Mouse (Mus musculus) forebrain, embryonic 12.5 days (tissue): Measurements from ENCODE around the gene Hist2h3c1. TPM values are rescaled to one million over a fixed set of nuclear protein-coding genes. Genes with fewer than 3 reads are reported as not detected.
"Not testable (repeated sequence)": the region's sequence is repeated elsewhere in the genome, so short reads cannot be mapped to it uniquely, and the experiment has no call there.

ENCODE experiments used
- ATAC-seq: fragments of 200-750 bp; cut with Nextera tagmentation; 2 replicates; pipeline ENCODE4 v1.8.0; 2017; ENCODE audit warnings: moderate TSS enrichment; ENCODE audit not compliant: low FRiP score
- H3K27ac ChIP-seq: fragments of 300-500 bp; sonication (generic); 2 replicates; pipeline ENCODE4 v1.5.1; 2016; ENCODE audit warnings: mild to moderate bottlenecking
- H3K27me3 ChIP-seq: fragments of 300-500 bp; sonication (generic); 2 replicates; pipeline ENCODE4 v1.6.1; 2016; ENCODE audit warnings: mild to moderate bottlenecking
- H3K36me3 ChIP-seq: fragments of 300-500 bp; sonication (generic); replicated peaks from 2 replicates; pipeline ENCODE4 v1.6.1; 2016; ENCODE audit warnings: mild to moderate bottlenecking
- H3K4me1 ChIP-seq: fragments of 300-500 bp; sonication (generic); 2 replicates; pipeline ENCODE4 v1.6.1; 2016
- H3K4me2 ChIP-seq: fragments of 300-500 bp; sonication (generic); 2 replicates; pipeline ENCODE4 v1.6.1; 2016; ENCODE audit warnings: mild to moderate bottlenecking, moderate library complexity
- H3K4me3 ChIP-seq: fragments of 300-500 bp; sonication (generic); replicated peaks from 2 replicates; pipeline ENCODE4 v1.5.1; 2016; ENCODE audit warnings: mild to moderate bottlenecking
- H3K9ac ChIP-seq: fragments of 300-500 bp; sonication (generic); 2 replicates; pipeline ENCODE4 v1.6.1; 2016; ENCODE audit warnings: mild to moderate bottlenecking
- H3K9me3 ChIP-seq: fragments of 300-500 bp; sonication (generic); 2 replicates; pipeline ENCODE4 v1.6.1; 2016
- WGBS: fragments of 180-500 bp; shearing (Covaris S2); methylation state at CpG from one replicate; pipeline ENCODE4 v1.1.7; 2016; 5-methylcytosine and 5-hydroxymethylcytosine counted together
- polyA plus RNA-seq: library from polyadenylated mRNA; unstranded; fragments of >200 nt; fragmentation: Nextera tagmentation; extraction: Ambion mirVana; gene quantifications from 2 replicates; pipeline ENCODE4 v1.2.1, GENCODE M21; 2016

Gene Hist2h3c1
- polyA plus RNA-seq = not detected in 2 replicates

DNA sequence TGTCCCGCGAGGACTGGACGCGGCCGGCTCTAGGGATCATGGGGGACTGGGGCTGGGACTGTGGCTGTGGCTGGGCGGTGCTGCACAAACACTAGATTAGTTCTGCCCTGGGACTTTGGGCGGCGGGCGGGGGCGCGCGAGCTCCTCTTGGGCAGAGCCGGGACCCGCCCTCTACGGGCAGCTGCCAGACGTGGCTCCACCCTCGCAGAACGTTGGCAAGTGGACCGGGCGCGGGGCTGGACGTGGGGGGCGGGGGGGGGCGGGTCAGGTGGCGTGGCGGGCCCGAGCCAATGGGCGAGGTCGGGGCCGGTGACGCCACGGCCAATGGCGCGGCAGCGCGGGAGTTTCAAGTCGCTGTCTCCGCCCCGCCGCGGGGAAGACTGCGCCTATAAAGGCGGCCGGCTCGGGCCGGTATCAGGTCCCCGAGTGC is at the start of gene Hist2h3c1:
Gene Hist2h3c1, plus strand, starts transcription at position 259 of the 430 bp plus-strand sequence.
- Histone ChIP-seq H3K9ac (peak within 1 kb of the TSS; percentile 75), H3K4me1 (peaks cover 28% of the 10 kb centered on the region), H3K27ac (peak within 1 kb of the TSS; percentile 88), H3K4me3 (peak within 1 kb of the TSS; percentile 45), H3K4me2 (peak within 1 kb of the TSS; percentile 60)
- H3K27me3 ChIP-seq, H3K36me3 ChIP-seq, H3K9me3 ChIP-seq: not testable (repeated sequence)
- 0% methylated on average over 16 of the region's 47 CpGs for WGBS
- ATAC-seq = peak; percentile 91

GRCm38 (mm10) chr3:96197129-96197749 is 49.2 kb upstream of the Hist2h3c1 start:
- under 1% methylated on average over 50 of the region's 50 CpGs for WGBS
- peak overlapping the region; percentile 94 for H3K27ac ChIP-seq
- H3K4me1 ChIP-seq = peaks cover 14% of the 10 kb centered on the region
- H3K27me3 ChIP-seq = peaks cover 10% of the 10 kb centered on the region
- peak overlapping the region; percentile 94 for H3K4me2 ChIP-seq
- peak overlapping the region; percentile 92 for H3K9ac ChIP-seq
- H3K36me3 ChIP-seq = peaks cover 4% of the 10 kb centered on the region; the same call in 1 of the 2 replicates
- peaks cover 4% of the 10 kb centered on the region; the same call in 1 of the 2 replicates for H3K9me3 ChIP-seq
- peak overlapping the region; percentile 64 for H3K4me3 ChIP-seq
- peak; percentile 95 for ATAC-seq

- peaks cover 4% of the 10 kb centered on the region; the same call in 1 of the 2 replicates for H3K9me3 ChIP-seq
- 2% methylated on average over 6 of the region's 6 CpGs for WGBS
- peaks cover 4% of the 10 kb centered on the region; the same call in 1 of the 2 replicates for H3K36me3 ChIP-seq
- H3K9ac ChIP-seq = 0 out of 2 replicates have a peak overlapping the region, but pooled peaks have one; percentile 92
- no peak overlapping the region for H3K27ac ChIP-seq
- H3K4me1 ChIP-seq = peaks cover 14% of the 10 kb centered on the region
- ATAC-seq = peak; percentile 27; the same call in 1 of the 2 replicates
- H3K27me3 ChIP-seq = peaks cover 10% of the 10 kb centered on the region
- H3K4me3 ChIP-seq = peak overlapping the region; percentile 64
- peak overlapping the region; percentile 94 for H3K4me2 ChIP-seq
Measured at GRCm38 (mm10) chr3:96198181-96198580, 48.3 kb upstream of the Hist2h3c1 start.

- H3K36me3 ChIP-seq, H3K9ac ChIP-seq, H3K27ac ChIP-seq, ATAC-seq, H3K4me3 ChIP-seq, H3K9me3 ChIP-seq, H3K27me3 ChIP-seq: not testable (repeated sequence)
- WGBS = 29% methylated on average over 8 of the region's 8 CpGs
- Histone ChIP-seq H3K4me2 (peak overlapping the region; percentile 94; the same call in 1 of the 2 replicates), H3K4me1 (peaks cover 14% of the 10 kb centered on the region)
Measured at GRCm38 (mm10) chr3:96198601-96199251, 47.8 kb upstream of the Hist2h3c1 start.

DNA sequence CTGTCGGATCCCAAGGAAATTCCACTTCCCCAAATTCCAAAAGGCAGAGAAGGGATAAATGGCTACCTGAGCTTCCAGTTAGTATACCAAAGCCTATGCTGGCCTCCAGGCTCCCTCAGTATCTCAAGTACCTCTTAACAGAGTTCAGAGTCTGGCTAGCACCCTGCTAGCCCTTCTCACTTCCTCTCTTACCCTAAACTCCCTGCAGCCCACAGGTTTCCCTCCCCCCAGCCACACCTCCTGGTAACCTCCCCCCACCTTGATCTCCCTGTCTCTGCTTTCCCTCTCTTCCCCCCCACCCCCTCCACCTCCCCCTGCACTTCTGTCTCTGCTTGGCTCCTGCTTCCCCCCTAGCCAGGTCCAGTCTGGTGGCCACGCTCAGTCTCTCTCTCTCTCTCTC is 46.8 kb upstream of the Hist2h3c1 start:
- no peak overlapping the region for H3K4me2 ChIP-seq
- H3K9me3 ChIP-seq = peaks cover 4% of the 10 kb centered on the region; the same call in 1 of the 2 replicates
- H3K27me3 ChIP-seq = peaks cover 10% of the 10 kb centered on the region
- no peak overlapping the region for H3K4me3 ChIP-seq
- H3K36me3 ChIP-seq = peaks cover 4% of the 10 kb centered on the region; the same call in 1 of the 2 replicates
- ATAC-seq = no peak
- 85% methylated on average over 2 of the region's 2 CpGs for WGBS
- H3K27ac ChIP-seq = no peak overlapping the region
- H3K9ac ChIP-seq = no peak overlapping the region
- H3K4me1 ChIP-seq = peaks cover 14% of the 10 kb centered on the region

DNA sequence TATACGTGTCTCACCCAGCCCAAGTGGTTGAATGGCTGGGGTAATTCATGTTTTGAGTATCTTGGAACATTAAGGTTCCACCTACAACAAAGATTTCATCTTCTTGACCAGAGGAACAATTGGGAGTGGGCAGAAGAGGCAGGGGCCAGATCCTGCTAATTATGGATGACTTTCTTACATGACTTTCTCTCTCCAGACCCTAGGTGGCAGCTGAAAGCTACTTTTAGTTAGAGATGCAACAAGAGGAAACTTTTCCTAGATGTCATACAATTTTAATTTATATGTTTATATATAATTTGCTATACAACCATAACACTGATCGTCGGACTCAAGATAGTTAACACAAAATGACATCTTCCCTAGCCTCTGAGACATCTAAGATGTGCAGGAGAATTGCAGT is 38.7 kb upstream of the Hist2h3c1 start:
- H3K4me1 ChIP-seq = peaks cover 3% of the 10 kb centered on the region; the same call in 1 of the 2 replicates
- H3K36me3 ChIP-seq = no peaks in the 10 kb centered on the region
- no peak overlapping the region for H3K9ac ChIP-seq
- 0 out of 2 replicates have a peak, but pooled peaks cover 3% of the 10 kb centered on the region for H3K27me3 ChIP-seq
- no peak for ATAC-seq
- 86% methylated on average over 3 of the region's 3 CpGs for WGBS
- H3K27ac ChIP-seq = no peak overlapping the region
- no peak overlapping the region for H3K4me2 ChIP-seq
- no peaks in the 10 kb centered on the region for H3K9me3 ChIP-seq
- no peak overlapping the region for H3K4me3 ChIP-seq

GRCm38 (mm10) chr3:96209242-96209641 is 37.2 kb upstream of the Hist2h3c1 start:
- Histone ChIP-seq H3K4me3 (no peak overlapping the region), H3K4me1 (peaks cover 3% of the 10 kb centered on the region; the same call in 1 of the 2 replicates), H3K9ac (no peak overlapping the region), H3K27me3 (0 out of 2 replicates have a peak, but pooled peaks cover 3% of the 10 kb centered on the region), H3K36me3 (no peaks in the 10 kb centered on the region), H3K9me3 (no peaks in the 10 kb centered on the region), H3K4me2 (no peak overlapping the region), H3K27ac (no peak overlapping the region)
- no peak for ATAC-seq
- 23% methylated on average over 15 of the region's 15 CpGs for WGBS

GRCm38 (mm10) chr3:96219191-96219641 is 27.3 kb upstream of the Hist2h3c1 start:
- Histone ChIP-seq H3K27ac (peak overlapping the region; percentile 99), H3K4me3 (peak overlapping the region; percentile 62), H3K4me1 (peaks cover 34% of the 10 kb centered on the region), H3K4me2 (peak overlapping the region; percentile 72), H3K36me3 (no peaks in the 10 kb centered on the region), H3K9ac (peak overlapping the region; percentile 87), H3K9me3 (no peaks in the 10 kb centered on the region), H3K27me3 (no peaks in the 10 kb centered on the region)
- under 1% methylated on average over 12 of the region's 12 CpGs for WGBS
- peak; percentile 24 for ATAC-seq

- H3K27ac ChIP-seq = peak within 1 kb of the TSS; percentile 99
- no peaks in the 10 kb centered on the region for H3K36me3 ChIP-seq
- no peaks in the 10 kb centered on the region for H3K9me3 ChIP-seq
- H3K27me3 ChIP-seq = no peaks in the 10 kb centered on the region
- ATAC-seq = peak; percentile 92
- peak within 1 kb of the TSS; percentile 62 for H3K4me3 ChIP-seq
- peaks cover 37% of the 10 kb centered on the region for H3K4me1 ChIP-seq
- under 1% methylated on average over 37 of the region's 37 CpGs for WGBS
- peak within 1 kb of the TSS; percentile 87 for H3K9ac ChIP-seq
- peak within 1 kb of the TSS; percentile 72 for H3K4me2 ChIP-seq
Measured at GRCm38 (mm10) chr3:96219661-96220130, 26.8 kb upstream of the Hist2h3c1 start, which contains the start of the genes Bola1 and Hist2h2ab. TSS of gene Bola1 (minus strand) at chr3:96219709. TSS of gene Hist2h2ab (plus strand) at chr3:96219865.

- Histone ChIP-seq H3K9ac (peak overlapping the region; percentile 87), H3K4me2 (peak overlapping the region; percentile 72), H3K4me1 (peaks cover 42% of the 10 kb centered on the region), H3K4me3 (peak overlapping the region; percentile 62), H3K27ac (peak overlapping the region; percentile 99)
- H3K9me3 ChIP-seq, H3K27me3 ChIP-seq, H3K36me3 ChIP-seq: not testable (repeated sequence)
- under 1% methylated on average over 39 of the region's 47 CpGs for WGBS
- peak; percentile 28; the same call in 1 of the 2 replicates for ATAC-seq
Measured at GRCm38 (mm10) chr3:96220131-96220764, 26.2 kb upstream of the Hist2h3c1 start.

- Histone ChIP-seq H3K4me3 (peak within 1 kb of the TSS; percentile 62), H3K27me3 (no peaks in the 10 kb centered on the region), H3K4me2 (peak within 1 kb of the TSS; percentile 72), H3K9ac (peak within 1 kb of the TSS; percentile 87), H3K9me3 (no peaks in the 10 kb centered on the region), H3K27ac (peak within 1 kb of the TSS; percentile 99), H3K36me3 (no peaks in the 10 kb centered on the region), H3K4me1 (peaks cover 50% of the 10 kb centered on the region)
- under 1% methylated on average over 43 of the region's 43 CpGs for WGBS
- peak; percentile 87 for ATAC-seq
Measured at GRCm38 (mm10) chr3:96220765-96221639, 25.5 kb upstream of the Hist2h3c1 start, which contains the start of the genes Hist2h2ac and Hist2h2be. TSS of gene Hist2h2ac (minus strand) at chr3:96220880. TSS of gene Hist2h2be (plus strand) at chr3:96221119.
